Mouse (Mus musculus) heart, postnatal 36 days (tissue): ENCODE measurements at regions not wholly inside any gene's neighbourhood (a gene's known extent, or its start where the extent isn't known, plus 50 kb on each side); places are given as distances from the start of the nearest gene placed in this dataset.

ENCODE experiments used
- DNase-seq, 2 experiments: peaks; one replicate each; pipeline ENCODE4 v3.0.0; 2021 to 2022
- intact Hi-C: fragments of 180-260 bp; cut with DNase I; formaldehyde crosslinking; loops from one replicate; pipeline ENCODE4 v1.15.1; 2025

DNA sequence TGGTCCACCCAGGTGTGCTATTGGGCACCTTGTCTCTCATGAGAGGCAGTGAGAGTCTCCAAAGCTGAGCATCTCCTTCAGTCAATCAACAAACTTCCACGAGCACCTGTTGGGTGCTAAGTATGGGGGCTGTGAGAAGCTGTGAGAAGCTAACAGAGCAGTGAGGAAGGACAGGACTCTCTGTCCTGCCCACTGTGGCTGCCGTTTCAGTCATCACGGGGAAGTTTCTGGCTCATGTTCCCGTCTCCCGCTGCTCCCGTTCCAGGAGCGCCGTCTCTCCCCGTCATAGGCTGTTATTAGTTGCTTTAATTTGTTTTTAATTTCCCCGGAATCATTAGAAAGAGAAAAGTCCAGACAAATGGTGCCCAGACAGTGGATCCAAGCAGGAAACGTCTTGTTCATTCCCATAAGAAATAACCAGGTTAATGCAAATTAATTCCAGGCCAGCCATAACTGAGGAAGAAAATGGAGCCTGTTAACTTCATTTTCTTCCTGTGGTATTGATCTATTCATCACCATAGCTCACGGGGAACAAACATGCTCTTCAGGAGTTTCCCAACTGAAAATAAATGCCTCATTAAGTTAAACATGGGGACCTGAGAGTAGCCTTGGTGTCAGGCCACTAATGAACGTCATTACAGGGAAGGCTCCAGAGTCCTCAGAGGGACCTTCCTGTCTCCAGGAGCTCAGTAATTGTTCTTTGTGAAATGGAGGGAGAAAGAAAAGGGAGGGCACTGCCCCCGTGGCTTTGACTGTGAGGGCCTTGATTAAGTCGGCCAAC is 70.3 kb downstream of the Matn1 start:
- intact Hi-C loops = no loop called here
- no peak for DNase-seq

DNA sequence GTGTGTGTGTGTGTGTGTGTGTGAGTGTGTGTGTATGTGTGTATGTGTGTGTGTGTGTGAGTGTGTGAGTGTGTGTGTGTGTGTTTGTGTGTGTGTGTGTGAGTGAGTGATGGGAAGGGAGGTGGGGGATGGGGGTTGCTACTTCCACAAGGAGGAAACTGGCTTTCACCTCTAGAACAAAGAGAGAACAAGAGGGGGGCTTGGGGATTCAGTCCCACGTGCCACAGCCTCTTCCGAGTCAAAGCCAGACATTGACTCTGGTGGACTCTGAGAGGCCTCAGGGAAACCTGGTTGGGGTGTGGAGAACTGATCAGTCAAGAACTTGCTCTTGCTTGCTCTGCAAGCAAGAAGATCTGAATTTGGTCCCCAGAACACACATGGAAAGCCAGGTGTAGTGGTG is 71.0 kb downstream of the Matn1 start:
- intact Hi-C loops = no loop called here
- DNase-seq = no peak

GRCm38 (mm10) chr4:131023601-131024000 is 79.4 kb downstream of the Matn1 start:
- intact Hi-C loops = no loop called here

DNA sequence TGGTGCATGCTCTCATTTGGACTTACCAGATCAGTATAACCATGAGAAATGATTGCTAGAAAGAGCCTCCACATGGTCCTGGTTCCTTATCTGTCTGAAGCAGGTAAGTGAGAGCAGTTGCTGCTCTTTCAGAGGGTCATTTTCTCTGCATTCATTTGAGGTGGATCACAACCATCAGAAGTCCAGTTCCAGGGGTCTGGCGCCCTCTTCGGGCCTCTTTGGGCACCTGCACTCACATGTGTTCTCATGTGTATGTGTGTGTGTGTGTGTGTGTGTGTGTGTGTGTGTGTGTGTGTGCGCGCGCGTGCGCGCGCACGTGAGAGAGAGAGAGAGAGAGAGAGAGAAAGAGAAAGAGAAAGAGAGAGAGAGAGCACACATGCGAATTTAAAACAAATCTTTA is 92.1 kb downstream of the Matn1 start:
- no peak for DNase-seq
- intact Hi-C loops = loop anchor here (5.0 kb wide), 1 partner anchor 74 kb away; no protein-coding TSS in a partner anchor

More at GRCm38 (mm10) chr4:131023601-131024000, 79.4 kb downstream of the Matn1 start:
- no peak for DNase-seq

DNA sequence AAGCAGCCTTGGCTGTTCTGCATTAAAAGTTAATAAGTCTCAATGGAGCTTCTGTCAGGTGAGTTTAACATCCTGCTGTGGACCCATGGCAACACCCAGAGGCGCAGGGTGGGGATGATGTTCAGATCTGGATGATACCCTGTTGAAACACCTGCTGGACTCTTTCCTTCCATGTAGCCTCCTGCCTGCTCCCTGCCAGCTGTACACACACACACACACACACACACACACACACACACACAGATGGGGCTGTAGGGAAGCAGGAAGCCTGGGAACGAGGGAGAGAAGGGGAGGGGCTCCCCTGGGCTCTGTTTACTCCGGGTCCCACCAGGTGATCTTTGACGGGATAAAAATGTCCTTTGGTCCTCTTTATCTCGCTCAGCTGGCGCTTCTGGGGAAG is 93.0 kb downstream of the Matn1 start:
- no peak for DNase-seq
- intact Hi-C loops = loop anchor here (5.0 kb wide), 1 partner anchor 75 kb away; no protein-coding TSS in a partner anchor

DNA sequence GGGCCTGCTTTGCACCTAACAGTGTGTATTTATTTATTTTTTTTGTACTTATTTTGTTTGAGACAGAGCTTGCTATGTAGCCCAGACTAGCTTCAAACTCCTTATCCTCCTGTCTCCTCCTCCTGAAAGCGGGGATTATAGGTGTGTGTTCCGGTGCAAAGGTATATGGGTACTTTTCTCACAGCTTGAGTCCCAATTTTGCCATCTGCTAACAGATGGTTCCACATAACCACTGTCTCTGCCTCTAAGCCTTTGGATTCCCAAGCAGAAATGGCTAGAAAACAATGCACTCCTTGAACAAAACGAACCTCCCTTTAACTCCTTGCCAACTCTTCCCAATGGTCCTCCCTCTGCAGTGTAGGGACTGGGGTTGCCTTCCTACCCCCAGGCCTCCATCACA is 95.5 kb downstream of the Matn1 start:
- intact Hi-C loops = loop anchor here (5.0 kb wide), 1 partner anchor 77 kb away; no protein-coding TSS in a partner anchor
- no peak for DNase-seq

DNA sequence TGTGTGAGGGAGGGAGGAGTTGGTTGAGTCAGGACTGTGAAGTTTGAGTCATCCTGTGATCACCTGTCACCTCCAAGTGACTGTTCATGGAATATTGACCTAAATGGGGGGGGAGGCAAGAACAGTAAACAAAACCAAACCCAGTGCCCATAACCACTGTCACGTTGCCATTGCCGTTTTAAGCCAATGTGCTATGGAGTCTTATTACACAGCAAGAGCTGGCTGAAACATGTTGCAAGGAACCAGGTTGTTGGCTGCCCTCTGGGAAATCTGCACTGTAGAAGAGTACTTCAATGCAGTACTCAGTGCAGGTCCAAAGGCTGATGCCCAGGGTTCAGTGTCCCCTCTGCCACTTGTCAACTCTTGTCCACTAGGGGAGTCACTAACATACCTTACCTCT is 97.0 kb downstream of the Matn1 start:
- no peak for DNase-seq
- intact Hi-C loops = no loop called here

DNA sequence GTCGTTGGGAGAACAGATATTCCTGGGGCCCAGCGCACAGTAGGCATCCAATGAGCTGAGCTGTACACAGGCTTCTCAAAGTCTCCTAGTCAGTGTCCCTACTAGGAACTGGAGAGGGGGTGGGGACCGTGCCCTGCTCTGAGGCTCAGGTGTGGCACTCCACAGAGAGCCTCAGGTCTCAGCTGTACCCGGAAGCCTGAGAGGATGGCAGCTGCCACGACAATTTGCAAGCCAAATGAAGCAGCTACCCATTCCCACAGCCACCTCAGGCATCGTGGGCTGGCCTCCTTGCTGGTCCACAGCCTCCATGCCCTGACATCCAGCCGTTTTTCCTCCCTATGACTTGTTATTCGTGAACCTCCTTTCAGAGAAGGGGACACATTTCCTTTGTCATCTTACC is 101.9 kb downstream of the Matn1 start:
- DNase-seq = no peak
- intact Hi-C loops = no loop called here

DNA sequence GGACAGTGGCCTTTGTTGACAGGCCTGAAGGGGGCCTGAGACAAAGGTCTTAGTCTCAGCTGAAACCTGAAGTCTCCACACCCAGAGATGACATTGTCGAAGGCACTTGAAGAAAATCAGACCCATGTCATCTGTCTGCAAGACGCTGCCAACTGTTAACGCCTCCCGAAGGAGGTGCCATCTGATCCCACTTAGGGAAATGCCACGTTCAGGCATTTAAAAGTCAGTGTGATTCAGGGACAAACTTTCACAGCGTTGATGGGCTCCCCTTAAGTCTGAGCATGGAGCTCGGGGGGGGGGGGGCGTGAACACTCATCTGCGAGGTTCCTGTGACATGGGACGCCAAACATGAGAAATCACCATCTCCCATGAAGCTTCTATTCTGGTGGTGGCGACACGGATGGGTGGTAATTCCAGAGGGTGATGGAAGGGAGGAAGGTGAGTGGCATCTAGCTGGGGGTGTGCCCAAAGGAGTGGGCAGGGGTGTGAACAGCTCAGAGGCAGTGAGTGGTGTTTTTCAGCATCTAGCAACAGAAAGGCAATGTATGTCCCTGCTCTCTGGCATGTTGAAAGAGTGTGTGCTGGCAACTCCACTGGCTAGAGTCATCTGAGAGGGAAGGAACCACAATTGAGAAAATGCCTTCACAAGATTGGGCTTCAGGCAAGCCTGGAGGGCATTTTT is 102.9 kb downstream of the Matn1 start:
- intact Hi-C loops = no loop called here
- no peak for DNase-seq

DNA sequence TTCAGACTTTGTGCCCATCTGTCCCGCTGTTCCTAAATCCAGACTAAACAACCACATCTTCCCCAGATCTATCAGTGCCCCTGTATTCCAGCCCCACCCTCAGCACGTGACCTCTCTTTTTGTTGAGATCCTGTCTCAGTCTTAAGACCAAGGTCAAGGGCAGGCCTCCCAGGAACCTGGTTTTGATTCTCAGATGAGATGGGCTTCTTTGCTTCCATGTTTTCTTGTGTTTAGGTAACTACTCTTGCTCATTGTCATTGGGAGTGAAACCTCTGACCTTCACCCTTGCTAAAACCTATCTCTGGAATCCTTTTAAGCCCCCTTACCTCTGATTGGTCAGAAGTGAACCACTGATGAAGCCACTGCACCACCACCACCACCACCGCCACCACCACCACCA is 112.1 kb downstream of the Matn1 start:
- intact Hi-C loops = no loop called here
- DNase-seq = no peak

DNA sequence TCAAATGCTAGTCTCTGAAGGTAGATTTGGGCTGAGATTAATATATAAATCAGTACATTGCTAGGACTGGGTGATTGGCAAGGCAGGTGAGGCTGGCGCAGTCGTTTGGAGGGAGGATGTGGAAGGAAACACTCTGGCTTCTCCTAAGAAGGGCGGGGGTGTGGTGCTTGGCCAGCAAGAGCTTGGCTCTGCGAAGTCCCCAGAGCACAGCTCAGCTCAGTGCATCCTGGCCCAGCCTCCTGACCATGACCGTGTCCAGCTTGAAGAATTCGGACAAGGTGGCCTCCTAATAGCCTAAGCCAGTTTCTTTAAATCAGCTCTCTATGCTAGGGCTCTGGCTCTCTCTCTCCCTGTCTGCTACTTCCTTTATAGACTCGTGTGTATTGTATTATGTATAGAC is 115.4 kb downstream of the Matn1 start:
- intact Hi-C loops = no loop called here

DNA sequence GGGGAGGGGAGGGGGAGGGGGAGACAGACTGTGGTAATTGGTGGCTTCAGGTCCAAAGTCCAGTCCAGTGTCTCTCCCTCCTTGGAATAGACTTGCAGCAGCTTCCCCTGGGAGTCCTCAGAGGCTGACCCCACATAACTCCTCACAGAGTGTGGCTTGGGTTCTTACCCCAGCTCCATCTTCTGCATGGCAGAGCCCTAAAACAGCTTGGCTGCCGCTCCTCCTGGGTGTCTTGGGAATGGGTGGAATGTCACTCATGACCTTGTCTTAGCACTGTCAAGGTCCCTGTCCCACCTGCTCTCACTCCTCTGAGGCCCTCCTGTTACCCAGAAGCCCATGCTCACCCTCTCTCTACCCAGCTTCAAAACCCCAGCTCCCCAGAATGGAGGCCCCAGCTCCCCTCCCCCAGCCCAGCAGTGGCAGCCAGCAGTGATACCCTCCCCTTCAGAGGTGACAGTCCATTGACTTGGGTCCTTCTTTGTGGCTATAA is 116.1 kb downstream of the Matn1 start:
- intact Hi-C loops = no loop called here
- DNase-seq = no peak

More for the DNA sequence above, 115.4 kb downstream of the Matn1 start:
- no peak for DNase-seq

GRCm38 (mm10) chr4:131060706-131061105 is 116.5 kb downstream of the Matn1 start:
- intact Hi-C loops = no loop called here

GRCm38 (mm10) chr4:131062592-131062991 is 118.4 kb downstream of the Matn1 start:
- DNase-seq = no peak
- intact Hi-C loops = no loop called here

More at GRCm38 (mm10) chr4:131060706-131061105, 116.5 kb downstream of the Matn1 start:
- no peak for DNase-seq

GRCm38 (mm10) chr4:131066186-131066939 is 122.2 kb downstream of the Matn1 start:
- intact Hi-C loops = no loop called here

DNA sequence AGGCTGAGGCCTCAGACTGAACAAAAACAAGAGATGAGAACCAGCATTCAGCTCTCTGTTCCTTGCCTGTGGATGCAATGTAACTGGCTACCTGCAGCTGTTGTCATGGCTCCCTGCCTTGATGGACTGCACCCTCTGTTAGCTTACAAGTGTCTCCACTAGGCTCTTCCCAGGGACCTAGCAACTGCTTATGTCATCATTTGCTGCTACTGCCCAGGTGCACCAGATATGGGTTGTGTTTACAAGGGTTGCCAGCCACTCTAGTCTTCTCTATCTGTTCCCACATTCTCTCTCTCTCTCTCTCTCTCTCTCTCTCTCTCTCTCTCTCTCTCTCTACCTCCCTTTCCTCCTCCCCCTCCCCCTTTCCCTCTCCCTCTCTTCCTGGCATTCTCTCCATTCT is 126.4 kb downstream of the Matn1 start:
- DNase-seq = no peak
- intact Hi-C loops = no loop called here

More at GRCm38 (mm10) chr4:131066186-131066939, 122.2 kb downstream of the Matn1 start:
- DNase-seq = no peak

- no peak for DNase-seq
- intact Hi-C loops = no loop called here
Measured at GRCm38 (mm10) chr4:131072623-131073022, 128.4 kb downstream of the Matn1 start.

DNA sequence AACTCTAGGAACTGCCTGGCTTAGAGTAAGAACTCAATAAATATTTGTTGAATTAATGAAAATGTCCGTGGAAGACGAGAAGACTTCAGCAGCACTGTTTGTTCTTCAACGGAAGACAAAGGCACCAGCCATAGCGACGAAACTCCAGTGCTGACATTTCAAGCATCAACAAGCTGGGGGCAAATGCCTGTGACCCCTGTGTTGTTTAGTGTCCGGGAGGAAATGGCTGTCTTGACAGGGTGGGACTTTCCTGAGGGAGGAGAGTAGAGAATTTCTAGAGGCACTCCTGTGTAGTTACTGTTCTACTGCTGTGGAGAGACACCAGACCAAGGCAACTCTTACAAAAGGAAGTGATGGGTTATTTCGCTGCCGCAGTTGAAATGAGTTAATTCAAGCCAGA is 129.2 kb downstream of the Matn1 start:
- intact Hi-C loops = no loop called here
- no peak for DNase-seq

GRCm38 (mm10) chr4:131075326-131075932 is 131.2 kb downstream of the Matn1 start:
- DNase-seq = no peak
- intact Hi-C loops = no loop called here

- intact Hi-C loops = no loop called here
- DNase-seq = no peak
Measured at GRCm38 (mm10) chr4:131076628-131077027, 132.4 kb downstream of the Matn1 start.

DNA sequence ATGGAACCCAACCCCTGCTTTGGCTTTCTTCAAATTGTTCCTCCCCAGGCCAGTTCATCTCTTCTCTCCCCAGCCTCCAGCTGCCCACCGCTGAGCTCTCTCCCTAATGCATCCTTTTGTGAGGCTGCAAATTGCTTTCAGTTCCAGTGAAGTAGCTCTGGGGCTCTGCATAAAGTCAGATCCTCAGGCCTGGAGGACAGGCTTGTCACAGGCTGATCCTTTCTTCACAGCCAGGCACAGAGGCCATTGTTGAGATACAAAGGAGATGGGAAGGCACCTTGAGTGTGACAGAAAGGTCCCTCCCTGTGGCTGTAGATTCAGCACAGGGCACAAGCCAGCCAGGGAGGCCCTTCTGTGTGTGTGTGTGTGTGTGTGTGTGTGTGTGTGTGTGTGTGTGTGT is 135.9 kb downstream of the Matn1 start:
- intact Hi-C loops = no loop called here
- no peak for DNase-seq
